Mouse (Mus musculus) cerebellum, adult 2 months (tissue): ENCODE data around the gene Tubb2b.

Source experiments
- CTCF ChIP-seq: fragments of 200-500 bp; IDR thresholded peaks from 2 replicates; pipeline ENCODE4 v1.5.1; 2011; ENCODE audit warnings: low read depth, mild to moderate bottlenecking, control low read depth, low read length, moderate library complexity, borderline replicate concordance; ENCODE audit not compliant: insufficient read depth
- POLR2A ChIP-seq: fragments of 200-500 bp; IDR thresholded peaks from 2 replicates; pipeline ENCODE4 v1.6.1; 2011; ENCODE audit warnings: low read length, control low read depth, borderline replicate concordance; ENCODE audit not compliant: insufficient read depth

DNA sequence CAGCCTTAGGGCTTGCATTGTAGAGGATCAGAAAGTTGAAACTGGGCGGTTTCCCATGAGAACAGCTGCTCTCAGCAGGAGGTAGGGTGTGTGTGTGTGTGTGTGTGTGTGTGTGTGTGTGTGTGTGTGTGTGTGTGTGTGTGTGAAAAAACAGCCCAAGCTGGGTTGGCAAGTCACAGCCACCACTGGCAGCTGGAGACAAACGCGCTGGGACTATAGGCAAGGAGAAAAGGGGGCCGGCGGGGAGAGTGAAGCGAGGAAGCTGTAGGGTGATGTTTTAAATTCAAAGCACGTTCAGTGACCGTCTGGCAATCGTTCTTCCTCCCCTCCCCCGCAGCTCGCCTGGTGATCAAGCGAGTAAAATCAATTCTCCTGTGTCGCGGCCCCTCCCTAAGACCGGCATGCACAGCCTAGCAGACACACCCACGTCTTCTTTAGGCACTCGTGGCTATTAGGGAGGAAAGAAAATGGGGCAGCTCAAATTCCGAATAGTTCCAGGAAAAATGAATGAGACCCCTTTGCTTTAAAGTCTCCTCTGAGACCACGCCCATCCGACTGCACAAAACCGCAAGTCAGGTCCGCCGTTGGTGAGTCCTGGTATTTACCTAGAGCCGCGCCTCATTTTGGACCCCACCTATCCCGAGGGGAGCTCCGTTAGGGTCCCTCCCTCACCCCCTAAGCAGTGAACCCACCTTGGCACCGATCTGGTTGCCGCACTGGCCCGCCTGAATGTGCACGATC lies 611 bp downstream of the Tubb2b start:
- TF ChIP-seq CTCF (no peak), POLR2A (no peak)
